Mouse (Mus musculus) cerebellum, adult 2 months (tissue): ENCODE data around the gene Nf2. TPM values are rescaled to one million over a fixed set of nuclear protein-coding genes. Genes with fewer than 3 reads are reported as not detected.
"Not testable (repeated sequence)": the region's sequence is repeated elsewhere in the genome, so short reads cannot be mapped to it uniquely, and the experiment has no call there.

Source experiments
- DNase-seq, 2 experiments: peaks; one replicate each; pipeline ENCODE4 v3.0.0; 2021
- H3K27ac ChIP-seq: fragments of 200-500 bp; 2 replicates; pipeline ENCODE4 v1.5.1; 2012; ENCODE audit warnings: low read length, control low read depth, inconsistent platforms; ENCODE audit not compliant: insufficient read depth
- H3K27me3 ChIP-seq: fragments of 200-500 bp; 2 replicates; pipeline ENCODE4 v1.6.1; 2012; ENCODE audit warnings: inconsistent platforms, mild to moderate bottlenecking, low read length, moderate library complexity; ENCODE audit not compliant: control insufficient read depth, insufficient read depth
- H3K4me1 ChIP-seq: fragments of 200-500 bp; 2 replicates; pipeline ENCODE4 v1.6.1; 2011; ENCODE audit warnings: low read length; ENCODE audit not compliant: control insufficient read depth, insufficient read depth
- H3K4me3 ChIP-seq: fragments of 200-500 bp; replicated peaks from 2 replicates; pipeline ENCODE3; 2011; ENCODE audit warnings: mild to moderate bottlenecking, low read depth, low read length, control low read depth; ENCODE audit not compliant: insufficient read depth
- CTCF ChIP-seq: fragments of 200-500 bp; IDR thresholded peaks from 2 replicates; pipeline ENCODE4 v1.5.1; 2011; ENCODE audit warnings: low read depth, mild to moderate bottlenecking, control low read depth, low read length, moderate library complexity, borderline replicate concordance; ENCODE audit not compliant: insufficient read depth
- POLR2A ChIP-seq: fragments of 200-500 bp; IDR thresholded peaks from 2 replicates; pipeline ENCODE4 v1.6.1; 2011; ENCODE audit warnings: low read length, control low read depth, borderline replicate concordance; ENCODE audit not compliant: insufficient read depth
- whole genome bisulfite sequencing: fragments of 180-500 bp; shearing (Covaris S2); methylation state at CpG from one replicate; pipeline ENCODE4 v1.1.7; 2018; 5-methylcytosine and 5-hydroxymethylcytosine counted together
- polyA plus RNA-seq: library from polyadenylated mRNA; depleted of rRNA; stranded (reverse); fragments of >200 nt; gene quantifications from 2 replicates; pipeline ENCODE4 v1.2.3, GENCODE M21; 2012

Gene Nf2
- polyA plus RNA-seq, 1 experiment = 50.2 TPM

- DNase-seq = no peak
- WGBS = 74% methylated on average over 7 of the region's 7 CpGs
Measured at GRCm38 (mm10) chr11:4814507-4815450, 34.6 kb downstream of the Nf2 start.

GRCm38 (mm10) chr11:4808311-4808710 lies 41.0 kb downstream of the Nf2 start:
- Histone ChIP-seq H3K27me3 (no peaks in the 10 kb centered on the region), H3K4me3 (no peak overlapping the region), H3K27ac (no peak overlapping the region), H3K4me1 (peaks cover 6% of the 10 kb centered on the region; the same call in 1 of the 2 replicates)
- DNase-seq = no peak
- 93% methylated on average over 6 of the region's 6 CpGs for WGBS
- TF ChIP-seq POLR2A = no peak
- TF ChIP-seq CTCF = no peak

More at GRCm38 (mm10) chr11:4814507-4815450, 34.6 kb downstream of the Nf2 start:
- H3K27me3 ChIP-seq = no peaks in the 10 kb centered on the region
- no peak overlapping the region for H3K27ac ChIP-seq
- TF ChIP-seq POLR2A (no peak), CTCF (no peak)
- H3K4me3 ChIP-seq = no peak overlapping the region
- no peaks in the 10 kb centered on the region for H3K4me1 ChIP-seq

- WGBS = 96% methylated on average over 6 of the region's 6 CpGs
- no peak for TF ChIP-seq POLR2A
- TF ChIP-seq CTCF = no peak
- H3K4me1 ChIP-seq = peaks cover 6% of the 10 kb centered on the region
- no peaks in the 10 kb centered on the region; the same call in 1 of the 2 replicates for H3K27me3 ChIP-seq
- H3K27ac ChIP-seq = no peak overlapping the region
- no peak for DNase-seq
- H3K4me3 ChIP-seq = no peak overlapping the region
Measured at GRCm38 (mm10) chr11:4806031-4806715, 43.2 kb downstream of the Nf2 start.

GRCm38 (mm10) chr11:4804921-4805562 lies 44.3 kb downstream of the Nf2 start:
- Histone ChIP-seq H3K27ac (no peak overlapping the region), H3K4me3 (no peak overlapping the region), H3K27me3 (no peaks in the 10 kb centered on the region; the same call in 1 of the 2 replicates), H3K4me1 (peaks cover 6% of the 10 kb centered on the region)
- no peak for DNase-seq
- TF ChIP-seq POLR2A = no peak
- no peak for TF ChIP-seq CTCF
- WGBS = 95% methylated on average over 6 of the region's 6 CpGs

GRCm38 (mm10) chr11:4803951-4804350 lies 45.4 kb downstream of the Nf2 start:
- peaks cover 6% of the 10 kb centered on the region for H3K4me1 ChIP-seq
- H3K4me3 ChIP-seq = no peak overlapping the region
- DNase-seq = no peak
- 73% methylated on average over 7 of the region's 7 CpGs for WGBS
- no peak overlapping the region for H3K27ac ChIP-seq
- TF ChIP-seq CTCF (no peak), POLR2A (no peak)
- no peaks in the 10 kb centered on the region; the same call in 1 of the 2 replicates for H3K27me3 ChIP-seq

- TF ChIP-seq POLR2A (no peak), CTCF (no peak)
- no peaks in the 10 kb centered on the region; the same call in 1 of the 2 replicates for H3K27me3 ChIP-seq
- peaks cover 6% of the 10 kb centered on the region for H3K4me1 ChIP-seq
- DNase-seq = no peak
- H3K27ac ChIP-seq = no peak overlapping the region; the same call in 1 of the 2 replicates
- 33% methylated on average over 7 of the region's 7 CpGs for WGBS
- no peak overlapping the region for H3K4me3 ChIP-seq
Measured at GRCm38 (mm10) chr11:4803426-4803825, 45.9 kb downstream of the Nf2 start.

- H3K27me3 ChIP-seq = no peaks in the 10 kb centered on the region; the same call in 1 of the 2 replicates
- TF ChIP-seq CTCF = no peak
- no peak for TF ChIP-seq POLR2A
- peaks cover 6% of the 10 kb centered on the region for H3K4me1 ChIP-seq
- DNase-seq = peak; percentile 41 to 69
- H3K27ac ChIP-seq = no peak overlapping the region
- no peak overlapping the region for H3K4me3 ChIP-seq
- WGBS = 18% methylated on average over 9 of the region's 9 CpGs
Measured at GRCm38 (mm10) chr11:4803008-4803407, 46.3 kb downstream of the Nf2 start.

GRCm38 (mm10) chr11:4802401-4802800 lies 46.9 kb downstream of the Nf2 start:
- DNase-seq, H3K27ac ChIP-seq, H3K4me1 ChIP-seq, H3K4me3 ChIP-seq, H3K27me3 ChIP-seq: not testable (repeated sequence)
- WGBS = 90% methylated on average over 2 of the region's 2 CpGs
